Mouse (Mus musculus) inflammation-experienced regulatory T-cells, adult 6 months (primary cell): ENCODE measurements at regions not wholly inside any gene's neighbourhood (a gene's known extent, or its start where the extent isn't known, plus 50 kb on each side); places are given as distances from the start of the nearest gene placed in this dataset.
A peak's percentile ranks its signal among the peaks of the same experiment; 100 is the strongest.
"Not testable (repeated sequence)": the region's sequence is repeated elsewhere in the genome, so short reads cannot be mapped to it uniquely, and the experiment has no call there.

Experiments
- ATAC-seq: one replicate; pipeline ENCODE4 v1.8.0; 2017

DNA sequence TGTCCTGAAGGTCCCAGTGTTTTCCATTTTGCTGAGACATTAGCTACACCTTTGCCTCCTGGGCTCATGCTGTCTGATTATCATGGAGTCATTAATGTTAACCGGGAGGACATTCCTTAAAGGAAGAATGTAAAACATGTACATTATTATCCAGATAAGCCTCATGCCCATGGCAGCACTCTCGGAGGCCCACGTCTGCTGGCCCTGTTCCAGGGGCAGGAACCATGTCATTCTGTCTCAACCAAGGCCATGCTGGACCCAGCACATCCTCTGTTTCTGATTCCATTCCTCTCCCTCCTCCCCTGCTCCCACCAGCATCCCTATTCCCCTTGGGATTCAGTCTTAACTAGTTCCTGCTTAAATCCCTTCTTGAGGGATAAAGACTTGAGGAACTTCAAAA, 139.1 kb downstream of the Sptssa start:
- ATAC-seq, result no peak

DNA sequence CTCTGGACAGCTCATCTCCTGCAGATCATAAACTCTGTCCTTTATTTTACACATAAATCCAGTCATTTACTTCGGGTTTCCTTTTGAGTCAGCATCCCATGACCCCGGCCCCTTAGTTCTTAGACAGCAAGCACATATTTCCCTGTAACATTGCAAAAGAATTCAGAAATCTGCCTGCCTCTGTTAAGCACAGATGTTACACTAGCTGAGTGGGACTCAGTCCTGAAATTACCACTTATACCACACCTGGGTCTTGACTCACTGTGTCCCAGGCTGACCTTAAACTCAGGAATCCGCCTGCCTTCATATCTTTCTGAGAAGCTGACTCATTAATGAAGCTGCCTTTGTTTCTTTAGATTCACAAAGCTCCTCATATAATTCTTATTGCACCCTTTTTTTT, 139.9 kb downstream of the Sptssa start:
- no peak for ATAC-seq

GRCm38 (mm10) chr12:54516039-54516438, 140.3 kb downstream of the Sptssa start:
- ATAC-seq, result not testable (repeated sequence)

- no peak for ATAC-seq
Measured at GRCm38 (mm10) chr12:54509903-54510302, 146.5 kb downstream of the Sptssa start.

GRCm38 (mm10) chr12:54502775-54503174, 153.6 kb downstream of the Sptssa start:
- no peak for ATAC-seq

DNA sequence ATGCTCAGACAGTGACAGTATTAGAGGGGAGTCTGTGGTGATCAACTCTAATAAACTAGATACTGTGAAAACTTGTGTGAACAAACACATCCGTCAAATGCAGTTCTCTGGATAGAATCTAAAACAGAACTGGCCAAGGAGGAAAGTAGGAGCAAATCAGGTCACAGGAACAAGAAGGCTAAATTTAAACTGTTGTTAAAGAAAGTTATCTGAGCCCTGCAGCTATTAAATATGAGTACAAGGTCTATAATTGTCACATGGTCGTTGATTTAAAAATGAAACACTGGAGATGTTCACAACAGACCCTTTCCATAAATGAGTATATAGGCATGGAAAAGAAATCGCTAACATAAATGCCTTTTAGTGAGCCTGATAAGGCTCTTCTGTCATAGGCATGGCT, 156.4 kb downstream of the Sptssa start:
- no peak for ATAC-seq

GRCm38 (mm10) chr12:54495701-54496374, 160.5 kb downstream of the Sptssa start:
- no peak for ATAC-seq

GRCm38 (mm10) chr12:54494756-54495375, 161.5 kb downstream of the Sptssa start:
- no peak for ATAC-seq

DNA sequence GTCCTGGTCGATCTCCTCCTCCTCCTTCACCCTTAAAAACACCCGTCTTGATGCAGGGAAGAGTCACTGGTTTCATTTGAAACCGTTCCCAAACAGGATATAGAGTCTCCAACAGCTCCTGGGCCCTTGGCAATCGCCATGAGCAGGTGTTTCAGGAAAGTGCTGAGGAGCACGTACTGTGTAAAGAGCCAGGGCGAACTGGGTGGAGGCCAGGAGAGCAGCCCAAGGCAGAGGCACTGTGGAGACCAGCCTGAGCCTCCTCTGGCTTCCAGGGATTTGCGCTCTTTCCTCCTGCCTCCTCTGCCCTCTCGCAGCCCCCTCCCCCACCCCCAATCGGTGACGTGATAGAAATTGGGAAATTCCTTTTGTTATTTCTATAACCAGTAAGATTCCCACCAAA, 163.6 kb downstream of the Sptssa start:
- ATAC-seq, result no peak

- no peak for ATAC-seq
Measured at GRCm38 (mm10) chr12:54490460-54490859, 165.9 kb downstream of the Sptssa start.

- ATAC-seq, result peak; percentile 52
Measured at GRCm38 (mm10) chr12:54489675-54490074, 166.7 kb downstream of the Sptssa start.

DNA sequence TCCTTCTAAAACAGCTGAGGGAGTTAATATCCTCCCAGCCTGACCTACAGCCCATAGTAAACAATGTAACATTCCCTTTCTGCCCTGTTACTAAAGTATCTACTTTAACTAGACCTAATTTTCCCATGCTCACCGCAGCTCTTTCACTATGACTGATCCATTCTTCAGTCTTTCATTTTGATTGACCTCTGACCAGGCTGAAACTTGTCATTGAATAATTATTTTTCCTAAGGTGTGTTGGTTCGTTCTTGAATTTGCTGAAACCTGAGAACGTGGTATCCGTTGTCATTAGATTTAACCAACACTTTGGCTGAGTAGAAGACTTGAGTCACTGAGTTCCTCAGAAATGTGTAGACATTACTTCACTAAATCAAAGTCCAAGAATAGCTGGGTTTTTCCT, 168.7 kb downstream of the Sptssa start:
- no peak for ATAC-seq

DNA sequence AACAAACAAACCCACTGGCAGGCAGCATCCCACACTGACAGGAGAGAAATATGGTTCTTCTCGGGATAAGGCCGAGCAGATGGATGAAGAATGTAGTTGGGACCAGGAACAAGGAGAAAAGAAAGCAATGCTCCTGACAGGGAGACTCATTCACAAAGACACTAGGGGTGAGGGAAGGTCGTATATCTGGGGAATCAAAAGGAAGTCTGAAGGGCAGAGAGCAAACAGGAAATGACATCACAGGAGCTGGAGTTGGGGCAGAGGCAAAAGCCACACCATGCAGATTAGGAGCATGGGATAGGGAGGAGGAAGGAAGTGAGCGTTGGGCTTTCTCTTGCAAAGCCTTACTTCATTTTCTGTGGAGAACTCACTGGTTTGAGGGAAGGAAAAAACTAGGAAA, 174.4 kb downstream of the Sptssa start:
- no peak for ATAC-seq

DNA sequence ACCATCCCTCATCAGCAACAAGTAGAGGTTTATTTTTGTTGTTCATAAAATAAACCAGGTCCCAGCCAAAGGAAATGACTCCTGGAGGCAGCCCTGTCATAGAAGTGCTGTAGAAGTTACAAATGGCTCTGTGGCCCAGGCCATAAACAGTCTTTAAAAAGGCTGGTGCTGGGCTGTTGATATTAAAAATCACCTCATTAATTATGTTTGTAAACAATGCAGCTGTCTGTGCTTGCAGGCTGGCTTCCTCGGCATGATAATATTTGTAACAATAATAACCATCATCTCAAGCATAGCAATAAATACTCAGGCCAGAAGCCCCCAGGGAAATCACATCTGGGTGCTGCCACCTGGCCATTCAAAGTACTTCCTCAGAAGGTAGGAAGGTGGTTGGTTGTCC, 176.5 kb downstream of the Sptssa start:
- ATAC-seq, result no peak

DNA sequence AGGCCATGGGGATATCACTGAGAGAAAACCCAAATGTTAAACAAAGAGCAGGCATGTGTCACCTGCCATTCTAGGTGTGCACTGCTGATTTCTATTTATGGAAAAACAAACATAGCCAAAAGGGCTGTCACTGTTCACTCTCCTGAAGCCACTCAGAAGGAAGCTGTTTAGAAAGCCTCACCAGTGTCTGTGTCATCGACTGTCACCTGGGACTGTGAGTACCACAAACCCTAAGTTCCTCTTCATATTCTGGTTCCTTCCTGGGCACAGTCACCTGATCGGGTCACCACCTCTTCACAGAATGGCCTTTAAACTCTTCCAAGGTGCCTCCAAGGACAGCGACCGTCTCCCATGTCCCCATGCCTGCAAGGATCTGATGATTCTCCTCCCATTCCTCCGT, 183.5 kb downstream of the Sptssa start:
- ATAC-seq, result no peak

- no peak for ATAC-seq
Measured at GRCm38 (mm10) chr12:54472407-54472806, 184.0 kb downstream of the Sptssa start.

DNA sequence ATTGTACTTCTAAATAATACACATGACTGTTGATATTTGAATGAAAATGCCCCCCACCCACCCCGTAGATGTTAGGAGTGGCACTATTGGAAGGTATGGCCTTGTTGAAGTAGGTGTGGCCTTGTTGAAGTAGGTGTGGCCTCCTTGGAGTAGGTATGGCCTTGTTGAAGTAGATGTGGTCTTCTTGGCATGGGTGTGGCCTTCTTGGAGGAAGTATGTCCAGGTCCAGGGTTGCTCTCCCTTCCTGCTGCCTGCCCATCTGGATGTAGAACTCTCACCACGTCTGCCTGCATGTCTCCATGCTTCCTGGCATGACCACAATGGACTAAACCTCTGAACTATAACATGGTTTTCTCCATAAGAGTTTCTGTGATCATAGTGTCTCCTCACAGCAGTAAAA, 188.7 kb downstream of the Sptssa start:
- ATAC-seq, result no peak

- ATAC-seq, result no peak
Measured at GRCm38 (mm10) chr12:54463806-54464205, 192.6 kb downstream of the Sptssa start.

- no peak for ATAC-seq
Measured at GRCm38 (mm10) chr12:54461411-54461810, 195.0 kb downstream of the Sptssa start.

- ATAC-seq, result no peak
Measured at GRCm38 (mm10) chr12:54460135-54460523, 196.2 kb downstream of the Sptssa start.

DNA sequence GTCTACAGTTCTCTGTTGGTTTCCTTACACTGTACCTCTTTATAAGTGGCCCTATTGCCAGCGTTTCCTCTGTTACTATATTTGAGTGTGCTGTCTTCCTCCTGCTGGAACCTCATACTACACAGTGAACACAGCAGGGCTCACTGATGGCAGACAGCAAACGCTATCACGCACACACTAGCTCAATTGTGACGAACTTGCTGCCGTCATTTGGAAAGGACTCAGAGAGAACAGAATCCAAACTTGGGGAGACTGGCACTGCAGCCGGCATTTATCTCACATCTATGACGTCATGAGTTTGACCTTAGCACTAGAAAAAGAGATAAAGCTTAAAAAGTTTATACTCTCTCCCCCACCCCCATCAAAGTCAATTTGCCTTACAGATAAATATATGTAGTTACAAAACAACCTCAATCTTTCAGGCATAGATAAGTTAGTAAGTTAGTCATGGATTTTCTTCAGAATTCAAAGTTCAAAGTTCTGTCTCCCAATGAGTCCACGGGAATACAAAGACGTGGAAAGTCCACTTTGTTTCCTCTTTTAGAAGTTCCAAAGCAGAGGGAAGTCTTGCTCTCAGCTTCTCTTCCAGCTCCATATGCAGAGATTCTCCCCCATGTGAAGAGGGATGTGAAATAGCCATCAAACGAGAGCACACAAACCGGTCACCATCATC, 196.8 kb downstream of the Sptssa start:
- no peak for ATAC-seq

DNA sequence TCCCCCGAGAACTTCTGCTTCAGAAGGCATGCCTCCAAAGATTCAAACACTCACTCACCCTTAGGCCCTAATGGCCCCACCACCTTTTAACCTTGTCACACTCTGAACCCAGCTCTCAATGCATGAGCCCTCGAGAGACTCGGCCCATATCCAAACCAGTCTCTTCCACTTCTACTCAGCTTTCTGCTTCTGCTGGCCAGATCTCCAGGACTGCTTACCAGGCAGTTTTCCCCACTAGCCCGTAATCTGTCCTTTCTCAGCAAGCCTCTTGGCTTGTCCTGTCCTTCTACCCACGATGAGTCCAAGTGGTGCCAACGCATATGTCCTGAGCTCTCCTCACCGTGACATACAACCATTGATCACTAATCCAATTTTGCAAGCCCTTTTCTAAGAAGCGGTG, 199.6 kb downstream of the Sptssa start:
- no peak for ATAC-seq

GRCm38 (mm10) chr12:54454606-54455005, 201.8 kb downstream of the Sptssa start:
- ATAC-seq, result no peak

DNA sequence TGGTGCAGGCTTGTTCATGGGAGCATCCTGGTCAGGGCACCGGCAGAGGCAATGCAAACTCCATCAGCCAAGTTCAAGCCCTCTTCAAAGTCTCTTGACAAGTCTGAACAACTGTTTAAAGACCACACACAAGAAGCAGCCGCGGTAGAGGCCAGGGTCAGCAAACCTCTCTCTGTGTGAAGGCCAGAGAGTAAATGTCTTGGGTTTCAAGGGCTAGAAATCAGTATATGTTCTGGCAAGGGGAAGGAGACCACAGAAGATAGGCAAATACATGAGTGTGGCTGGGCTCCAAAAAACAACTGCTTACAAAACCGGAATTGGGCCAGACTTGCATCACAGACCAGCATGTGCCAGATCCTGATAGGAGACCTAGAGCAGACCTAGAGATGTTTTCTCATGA, 203.0 kb downstream of the Sptssa start:
- no peak for ATAC-seq
